Mouse (Mus musculus): Measurements from ENCODE around the gene Mrps10. TPM values are rescaled to one million over a fixed set of nuclear protein-coding genes. Genes with fewer than 3 reads are reported as not detected.
"Not testable (repeated sequence)": the region's sequence is repeated elsewhere in the genome, so short reads cannot be mapped to it uniquely, and the experiment has no call there.

The Mrps10 gene
- polyA plus RNA-seq, 1 experiment from 2014 or later = 89.9 TPM

- Histone ChIP-seq H3K27ac (no peak overlapping the region), H3K4me3 (no peak overlapping the region), H3K36me3 (peaks cover 12% of the 10 kb centered on the region), H3K4me1 (peaks cover 8% of the 10 kb centered on the region), H3K27me3 (ENCODE audit: low read depth, poor library complexity, severe bottlenecking) (no peaks in the 10 kb centered on the region), H3K9me3 (replicated peaks) (no peaks in the 10 kb centered on the region)
- DNase-seq (ENCODE audit: low spot score) = peak; percentile 65
- 47% methylated on average over 4 of the region's 4 CpGs for WGBS
Measured at GRCm38 (mm10) chr17:47386649-47387048, 18.0 kb downstream of the Mrps10 start.

DNA sequence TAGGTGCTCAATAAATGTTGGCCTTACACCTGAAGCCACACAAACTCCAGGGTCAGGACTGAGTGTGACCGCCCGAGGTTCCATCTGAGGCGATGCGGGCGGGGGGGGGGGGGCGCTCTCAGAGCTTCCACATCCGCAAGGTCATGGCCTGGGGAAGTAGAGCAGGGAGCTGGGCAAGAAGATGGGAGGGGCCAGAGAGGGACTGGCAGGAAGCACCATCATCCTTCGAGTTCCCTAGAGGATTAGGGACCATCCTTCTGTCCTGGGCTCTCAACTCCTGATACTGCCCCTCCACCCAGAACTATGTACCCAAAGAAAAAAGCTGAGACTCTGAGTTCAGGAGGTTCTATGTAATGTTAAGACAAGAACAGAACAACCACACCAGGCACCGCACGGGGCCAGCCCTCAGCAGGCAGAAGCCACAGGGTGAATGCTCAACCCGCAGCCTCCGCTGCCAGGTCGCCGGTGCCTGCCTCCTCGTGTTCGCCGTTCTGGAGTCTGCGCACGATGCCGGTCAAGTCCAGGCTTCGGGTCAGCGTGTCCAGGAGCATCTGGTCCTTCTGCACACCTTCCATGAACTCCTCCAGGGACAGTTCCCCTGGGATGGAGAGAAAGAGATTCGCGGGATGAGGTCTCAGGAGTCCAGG lies 25.7 kb downstream of the Mrps10 start:
- no peak overlapping the region for H3K27ac ChIP-seq
- DNase-seq (ENCODE audit: low spot score) = peak; percentile 42

GRCm38 (mm10) chr17:47395376-47395913 lies 26.8 kb downstream of the Mrps10 start:
- Histone ChIP-seq H3K4me3 (peak overlapping the region; percentile 40), H3K27me3 (ENCODE audit: low read depth, poor library complexity, severe bottlenecking) (peaks cover 50% of the 10 kb centered on the region), H3K4me1 (peaks cover 15% of the 10 kb centered on the region), H3K36me3 (no peaks in the 10 kb centered on the region), H3K9me3 (replicated peaks) (no peaks in the 10 kb centered on the region), H3K27ac (no peak overlapping the region)
- DNase-seq (ENCODE audit: low spot score) = peak; percentile 58
- 6% methylated on average over 19 of the region's 20 CpGs for WGBS

More for the DNA sequence above, 25.7 kb downstream of the Mrps10 start:
- H3K9me3 ChIP-seq (replicated peaks) = no peaks in the 10 kb centered on the region
- H3K4me3 ChIP-seq = peak overlapping the region; percentile 35
- no peaks in the 10 kb centered on the region for H3K36me3 ChIP-seq
- H3K27me3 ChIP-seq (ENCODE audit: low read depth, poor library complexity, severe bottlenecking) = peaks cover 50% of the 10 kb centered on the region
- peaks cover 15% of the 10 kb centered on the region for H3K4me1 ChIP-seq
- WGBS = 20% methylated on average over 24 of the region's 24 CpGs

- Histone ChIP-seq H3K27me3 (ENCODE audit: low read depth, poor library complexity, severe bottlenecking) (peaks cover 37% of the 10 kb centered on the region), H3K4me3 (no peak overlapping the region), H3K4me1 (peaks cover 15% of the 10 kb centered on the region), H3K9me3 (replicated peaks) (no peaks in the 10 kb centered on the region), H3K27ac (no peak overlapping the region), H3K36me3 (no peaks in the 10 kb centered on the region)
- DNase-seq (ENCODE audit: low spot score) = no peak
- WGBS = 90% methylated on average over 8 of the region's 8 CpGs
Measured at GRCm38 (mm10) chr17:47399091-47399490, 30.4 kb downstream of the Mrps10 start.

DNA sequence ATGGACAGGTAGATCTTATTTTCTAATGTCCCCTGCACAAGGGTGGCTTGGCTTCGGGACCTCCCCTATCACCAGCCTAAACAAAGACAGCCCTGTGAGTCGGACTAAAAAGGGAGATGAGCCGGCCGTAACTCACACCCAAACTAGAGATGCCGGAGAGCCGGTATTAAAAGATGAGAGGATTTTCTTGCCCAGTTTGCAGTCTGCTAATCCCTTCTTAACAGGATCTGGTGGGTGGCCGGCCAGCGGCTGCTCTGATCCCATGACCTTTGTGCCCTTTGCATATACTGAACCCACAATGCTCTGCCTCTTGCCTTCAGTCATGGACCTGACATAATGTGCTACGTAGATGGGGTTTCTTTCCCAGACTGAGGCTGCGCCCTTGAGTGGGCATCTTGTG lies 31.8 kb downstream of the Mrps10 start, which contains the start of gene Guca1a:
Gene Guca1a, minus strand, starts transcription at position 134 of the 400 bp plus-strand sequence.
- H3K27ac ChIP-seq = no peak within 1 kb of the TSS

GRCm38 (mm10) chr17:47407717-47408557 lies 39.2 kb downstream of the Mrps10 start:
- peaks cover 68% of the 10 kb centered on the region for H3K27me3 ChIP-seq (ENCODE audit: low read depth, poor library complexity, severe bottlenecking)
- 66% methylated on average over 10 of the region's 10 CpGs for WGBS

More for the DNA sequence above, 31.8 kb downstream of the Mrps10 start, which contains the start of gene Guca1a:
- no peak within 1 kb of the TSS for H3K4me3 ChIP-seq
- no peaks in the 10 kb centered on the region; the same call in 1 of the 2 replicates for H3K9me3 ChIP-seq (replicated peaks)
- H3K27me3 ChIP-seq (ENCODE audit: low read depth, poor library complexity, severe bottlenecking) = peaks cover 27% of the 10 kb centered on the region
- peaks cover 3% of the 10 kb centered on the region for H3K4me1 ChIP-seq
- H3K36me3 ChIP-seq = no peaks in the 10 kb centered on the region
- WGBS = 59% methylated on average over 10 of the region's 10 CpGs
- no peak for DNase-seq (ENCODE audit: low spot score)

DNA sequence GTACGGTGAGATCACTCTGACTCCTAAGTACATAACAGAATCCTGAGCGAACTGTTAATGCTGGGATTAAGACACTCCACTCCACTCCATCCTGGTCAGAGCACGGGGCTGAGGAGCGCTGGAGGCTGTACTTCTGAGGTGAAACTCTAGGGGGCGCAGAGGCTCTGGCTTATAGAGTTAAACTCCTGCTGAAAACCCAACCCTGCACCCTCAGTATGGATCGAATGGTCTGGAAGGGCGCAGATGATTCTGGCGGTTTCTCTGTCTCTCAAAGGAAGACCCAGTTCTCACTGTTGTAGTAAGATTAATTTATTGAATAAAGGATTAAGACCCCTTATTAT lies 39.8 kb downstream of the Mrps10 start:
- H3K27me3 ChIP-seq (ENCODE audit: low read depth, poor library complexity, severe bottlenecking) = peaks cover 74% of the 10 kb centered on the region
- DNase-seq (ENCODE audit: low spot score) = peak; percentile 81
- peaks cover 7% of the 10 kb centered on the region for H3K4me1 ChIP-seq
- H3K36me3 ChIP-seq = no peaks in the 10 kb centered on the region
- H3K9me3 ChIP-seq (replicated peaks) = no peaks in the 10 kb centered on the region; the same call in 1 of the 2 replicates
- no peak overlapping the region for H3K27ac ChIP-seq
- no peak overlapping the region for H3K4me3 ChIP-seq
- WGBS = 24% methylated on average over 8 of the region's 8 CpGs

More at GRCm38 (mm10) chr17:47407717-47408557, 39.2 kb downstream of the Mrps10 start:
- H3K4me3 ChIP-seq = no peak overlapping the region
- H3K4me1 ChIP-seq = peaks cover 7% of the 10 kb centered on the region
- DNase-seq (ENCODE audit: low spot score) = no peak
- H3K9me3 ChIP-seq (replicated peaks) = no peaks in the 10 kb centered on the region; the same call in 1 of the 2 replicates
- H3K36me3 ChIP-seq = no peaks in the 10 kb centered on the region
- no peak overlapping the region for H3K27ac ChIP-seq

DNA sequence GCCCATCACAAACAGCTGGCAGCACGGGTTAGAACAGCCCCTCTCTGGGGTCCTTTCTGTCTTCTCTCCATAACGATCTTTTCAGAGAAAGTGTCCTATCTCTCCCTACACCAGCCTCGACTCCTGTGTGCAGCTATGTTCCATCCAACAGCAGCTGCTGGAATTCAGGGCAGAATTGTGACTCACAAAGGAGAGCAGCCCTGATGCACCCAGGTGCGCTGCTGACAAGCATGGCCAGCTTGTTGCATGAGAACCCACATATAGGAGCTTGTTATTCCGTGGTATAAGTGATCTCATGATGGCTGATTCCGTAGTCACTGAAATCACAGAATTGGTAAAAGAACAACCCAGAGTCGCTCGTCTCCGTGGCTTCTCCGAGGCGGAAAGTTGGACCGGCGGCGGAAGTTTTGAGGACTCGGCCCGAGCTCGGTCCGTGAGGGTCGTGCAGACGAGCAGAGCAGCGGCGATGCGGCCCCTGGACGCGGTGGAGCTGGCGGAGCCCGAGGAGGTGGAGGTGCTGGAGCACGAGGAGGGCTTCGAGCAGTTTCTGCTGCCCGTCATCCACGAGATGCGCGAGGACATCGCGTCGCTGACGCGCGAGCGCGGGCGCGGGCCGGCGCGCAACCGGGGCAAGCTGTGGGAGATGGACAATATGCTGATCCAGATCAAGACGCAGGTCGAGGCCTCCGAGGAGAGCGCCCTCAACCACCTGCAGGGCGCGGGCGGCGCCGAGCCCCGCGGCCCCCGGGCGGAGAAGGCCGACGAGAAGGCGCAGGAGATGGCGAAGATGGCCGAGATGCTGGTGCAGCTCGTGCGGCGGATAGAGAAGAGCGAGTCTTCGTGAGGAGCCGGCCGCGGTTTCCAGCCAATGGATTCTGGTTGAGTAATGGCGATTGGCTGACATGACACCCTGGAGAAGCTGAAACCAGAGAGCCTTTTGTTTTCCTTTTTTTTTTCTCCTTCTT lies 41.5 kb downstream of the Mrps10 start:
- peak; percentile 46 for DNase-seq (ENCODE audit: low spot score)
- H3K4me3 ChIP-seq = peak overlapping the region; percentile 46
- WGBS = 4% methylated on average over 74 of the region's 74 CpGs
- peaks cover 80% of the 10 kb centered on the region for H3K27me3 ChIP-seq (ENCODE audit: low read depth, poor library complexity, severe bottlenecking)
- H3K9me3 ChIP-seq (replicated peaks); H3K4me1 ChIP-seq; H3K36me3 ChIP-seq; H3K27ac ChIP-seq: not testable (repeated sequence)

GRCm38 (mm10) chr17:47420195-47420594 lies 51.5 kb downstream of the Mrps10 start:
- no peaks in the 10 kb centered on the region for H3K36me3 ChIP-seq
- 72% methylated on average over 2 of the region's 2 CpGs for WGBS
- no peaks in the 10 kb centered on the region for H3K4me1 ChIP-seq
- DNase-seq (ENCODE audit: low spot score) = no peak
- H3K27ac ChIP-seq = no peak overlapping the region
- H3K4me3 ChIP-seq = no peak overlapping the region
- no peaks in the 10 kb centered on the region for H3K9me3 ChIP-seq (replicated peaks)
- H3K27me3 ChIP-seq (ENCODE audit: low read depth, poor library complexity, severe bottlenecking) = no peaks in the 10 kb centered on the region

DNA sequence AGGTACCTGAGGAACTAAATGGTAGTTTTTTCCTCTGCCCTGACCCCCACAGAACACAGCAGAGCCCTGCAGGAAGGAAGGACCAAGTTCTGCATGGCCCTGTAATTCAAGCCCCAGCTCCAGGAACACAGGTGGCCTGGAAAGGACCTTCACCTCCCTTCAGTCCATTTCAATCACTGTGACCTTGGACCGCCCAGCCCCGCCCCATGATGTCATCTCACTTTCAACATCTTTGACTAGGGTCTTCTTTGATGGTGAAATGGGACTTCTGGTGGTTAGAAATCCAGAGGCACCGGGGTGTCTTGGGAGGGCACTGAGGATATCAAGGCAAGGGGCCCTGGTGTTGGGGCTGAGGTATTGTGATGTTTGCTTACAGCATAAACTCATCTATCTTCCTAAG lies 52.9 kb downstream of the Mrps10 start:
- no peak overlapping the region for H3K4me3 ChIP-seq
- H3K9me3 ChIP-seq (replicated peaks) = no peaks in the 10 kb centered on the region
- H3K4me1 ChIP-seq = no peaks in the 10 kb centered on the region
- 84% methylated on average over 3 of the region's 3 CpGs for WGBS
- DNase-seq (ENCODE audit: low spot score) = no peak
- H3K27ac ChIP-seq = no peak overlapping the region
- H3K36me3 ChIP-seq = no peaks in the 10 kb centered on the region
- no peaks in the 10 kb centered on the region for H3K27me3 ChIP-seq (ENCODE audit: low read depth, poor library complexity, severe bottlenecking)

DNA sequence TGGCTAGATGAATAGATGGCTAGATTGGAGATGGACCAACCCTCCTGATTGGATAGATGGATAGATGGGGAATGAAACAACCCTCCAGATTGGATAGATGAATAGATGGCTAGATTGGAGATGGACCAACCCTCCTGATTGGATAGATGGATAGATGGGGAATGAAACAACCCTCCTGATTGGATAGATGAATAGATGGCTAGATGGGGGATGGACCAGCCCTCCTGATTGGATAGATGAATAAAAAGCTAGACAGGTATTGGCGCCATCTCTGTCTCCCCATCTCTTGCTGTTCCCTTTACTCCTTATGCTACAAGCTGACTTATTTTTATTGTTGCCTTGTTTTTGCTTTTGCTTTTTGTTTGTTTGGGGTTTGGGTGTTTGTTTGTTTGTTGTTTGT lies 53.9 kb downstream of the Mrps10 start:
- not testable (repeated sequence) for H3K9me3 ChIP-seq (replicated peaks); DNase-seq (ENCODE audit: low spot score); H3K4me3 ChIP-seq; H3K27ac ChIP-seq; H3K27me3 ChIP-seq (ENCODE audit: low read depth, poor library complexity, severe bottlenecking); H3K36me3 ChIP-seq; H3K4me1 ChIP-seq
- WGBS = 86% methylated on average over 1 of the region's 1 CpGs

GRCm38 (mm10) chr17:47424186-47424585 lies 55.5 kb downstream of the Mrps10 start:
- DNase-seq (ENCODE audit: low spot score) = no peak
- peaks cover 7% of the 10 kb centered on the region for H3K4me1 ChIP-seq
- no peaks in the 10 kb centered on the region for H3K36me3 ChIP-seq
- no peak overlapping the region for H3K27ac ChIP-seq
- H3K4me3 ChIP-seq = no peak overlapping the region
- WGBS = 91% methylated on average over 6 of the region's 6 CpGs
- no peaks in the 10 kb centered on the region for H3K9me3 ChIP-seq (replicated peaks)
- H3K27me3 ChIP-seq (ENCODE audit: low read depth, poor library complexity, severe bottlenecking) = peaks cover 15% of the 10 kb centered on the region; the same call in 1 of the 2 replicates

All from limb, embryonic 10.5 days (tissue).